Mouse (Mus musculus): Measurements from ENCODE around the gene Kcng3. TPM values are rescaled to one million over a fixed set of nuclear protein-coding genes. Genes with fewer than 3 reads are reported as not detected.
A peak's percentile ranks its signal among the peaks of the same experiment; 100 is the strongest.

Kcng3 gene
- polyA plus RNA-seq, 1 experiment from 2014 or later, result not detected

GRCm38 (mm10) chr17:83574615-83575014 is 57.1 kb downstream of the Kcng3 start:
- no peak for ATAC-seq (ENCODE audit: insufficient read depth)
- no peak overlapping the region for H3K4me2 ChIP-seq
- H3K9ac ChIP-seq, result no peak overlapping the region
- 82% methylated on average over 8 of the region's 8 CpGs for WGBS (ENCODE audit: insufficient replicate concordance)
- no peaks in the 10 kb centered on the region for H3K9me3 ChIP-seq (replicated peaks)
- no peak overlapping the region for H3K4me3 ChIP-seq (replicated peaks)
- H3K27ac ChIP-seq (replicated peaks), result no peak overlapping the region
- no peaks in the 10 kb centered on the region for H3K36me3 ChIP-seq (replicated peaks)
- no peaks in the 10 kb centered on the region for H3K27me3 ChIP-seq
- no peaks in the 10 kb centered on the region; the same call in 1 of the 2 replicates for H3K4me1 ChIP-seq (replicated peaks)

DNA sequence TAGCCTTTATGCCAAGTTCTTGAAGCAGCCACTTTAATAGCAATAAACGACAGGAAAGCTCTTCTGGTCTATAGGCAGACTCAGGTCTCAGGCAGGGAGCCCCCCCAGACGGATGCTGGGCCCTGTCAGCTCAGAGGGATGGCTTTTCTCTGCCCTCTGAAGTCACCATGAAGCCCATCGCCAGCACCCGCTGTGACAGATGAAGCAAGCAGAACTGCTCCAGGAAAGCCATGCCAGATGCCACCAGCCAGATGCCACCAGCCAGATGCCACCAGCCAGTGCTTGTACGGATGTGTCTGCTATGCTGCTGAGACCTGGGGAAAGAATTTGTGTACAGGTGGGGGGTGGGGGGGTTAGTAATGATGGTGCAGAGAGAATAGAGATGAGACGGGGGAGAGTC is 58.6 kb downstream of the Kcng3 start:
- no peaks in the 10 kb centered on the region; the same call in 1 of the 2 replicates for H3K4me1 ChIP-seq (replicated peaks)
- ATAC-seq (ENCODE audit: insufficient read depth), result no peak
- WGBS (ENCODE audit: insufficient replicate concordance), result 58% methylated on average over 6 of the region's 6 CpGs

DNA sequence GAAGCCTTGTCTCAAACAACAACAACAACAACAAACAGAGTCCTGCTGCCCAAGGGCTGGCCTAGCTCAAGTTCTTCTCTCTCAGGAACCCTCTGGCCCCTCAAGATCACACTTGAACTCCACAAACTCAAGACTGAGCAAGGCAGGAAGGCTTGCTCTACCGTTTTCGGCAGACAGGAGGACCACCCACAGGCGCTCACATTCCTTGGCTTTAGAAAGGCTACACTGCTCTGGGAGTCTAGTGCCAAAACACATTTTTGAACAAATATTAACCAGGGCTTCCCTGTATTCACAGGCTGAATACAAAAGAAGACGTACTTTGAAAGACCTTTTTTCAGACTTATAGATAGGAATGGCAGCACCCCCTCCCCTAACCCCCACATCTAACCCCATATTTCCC is 59.3 kb downstream of the Kcng3 start:
- Histone ChIP-seq H3K4me1 (replicated peaks) (peaks cover 3% of the 10 kb centered on the region; the same call in 1 of the 2 replicates), H3K9me3 (replicated peaks) (no peaks in the 10 kb centered on the region), H3K9ac (no peak overlapping the region), H3K4me3 (replicated peaks) (no peak overlapping the region), H3K4me2 (peak overlapping the region; percentile 27), H3K27me3 (no peaks in the 10 kb centered on the region), H3K36me3 (replicated peaks) (no peaks in the 10 kb centered on the region), H3K27ac (replicated peaks) (no peak overlapping the region)
- WGBS (ENCODE audit: insufficient replicate concordance), result 60% methylated on average over 4 of the region's 4 CpGs
- ATAC-seq (ENCODE audit: insufficient read depth), result no peak

More for the DNA sequence above, 58.6 kb downstream of the Kcng3 start:
- no peaks in the 10 kb centered on the region for H3K36me3 ChIP-seq (replicated peaks)
- H3K27me3 ChIP-seq, result no peaks in the 10 kb centered on the region
- H3K27ac ChIP-seq (replicated peaks), result no peak overlapping the region
- H3K9me3 ChIP-seq (replicated peaks), result no peaks in the 10 kb centered on the region
- H3K9ac ChIP-seq, result no peak overlapping the region
- H3K4me3 ChIP-seq (replicated peaks), result no peak overlapping the region
- no peak overlapping the region for H3K4me2 ChIP-seq

- H3K4me3 ChIP-seq (replicated peaks), result no peak overlapping the region
- peak overlapping the region; percentile 35 for H3K4me2 ChIP-seq
- peak; percentile 38; the same call in 1 of the 2 replicates for ATAC-seq (ENCODE audit: insufficient read depth)
- H3K36me3 ChIP-seq (replicated peaks), result no peaks in the 10 kb centered on the region
- 58% methylated on average over 8 of the region's 8 CpGs for WGBS (ENCODE audit: insufficient replicate concordance)
- peak overlapping the region; percentile 45 for H3K27ac ChIP-seq (replicated peaks)
- H3K9ac ChIP-seq, result no peak overlapping the region
- H3K27me3 ChIP-seq, result no peaks in the 10 kb centered on the region
- no peaks in the 10 kb centered on the region for H3K9me3 ChIP-seq (replicated peaks)
- peaks cover 32% of the 10 kb centered on the region for H3K4me1 ChIP-seq (replicated peaks)
Measured at GRCm38 (mm10) chr17:83567375-83567774, 64.3 kb downstream of the Kcng3 start.

- no peak overlapping the region for H3K9ac ChIP-seq
- peaks cover 47% of the 10 kb centered on the region for H3K4me1 ChIP-seq (replicated peaks)
- H3K4me3 ChIP-seq (replicated peaks), result no peak overlapping the region
- no peak overlapping the region for H3K27ac ChIP-seq (replicated peaks)
- no peaks in the 10 kb centered on the region for H3K27me3 ChIP-seq
- ATAC-seq (ENCODE audit: insufficient read depth), result no peak
- WGBS (ENCODE audit: insufficient replicate concordance), result 67% methylated on average over 4 of the region's 4 CpGs
- H3K9me3 ChIP-seq (replicated peaks), result no peaks in the 10 kb centered on the region
- no peak overlapping the region for H3K4me2 ChIP-seq
- H3K36me3 ChIP-seq (replicated peaks), result no peaks in the 10 kb centered on the region
Measured at GRCm38 (mm10) chr17:83565506-83565905, 66.2 kb downstream of the Kcng3 start.

DNA sequence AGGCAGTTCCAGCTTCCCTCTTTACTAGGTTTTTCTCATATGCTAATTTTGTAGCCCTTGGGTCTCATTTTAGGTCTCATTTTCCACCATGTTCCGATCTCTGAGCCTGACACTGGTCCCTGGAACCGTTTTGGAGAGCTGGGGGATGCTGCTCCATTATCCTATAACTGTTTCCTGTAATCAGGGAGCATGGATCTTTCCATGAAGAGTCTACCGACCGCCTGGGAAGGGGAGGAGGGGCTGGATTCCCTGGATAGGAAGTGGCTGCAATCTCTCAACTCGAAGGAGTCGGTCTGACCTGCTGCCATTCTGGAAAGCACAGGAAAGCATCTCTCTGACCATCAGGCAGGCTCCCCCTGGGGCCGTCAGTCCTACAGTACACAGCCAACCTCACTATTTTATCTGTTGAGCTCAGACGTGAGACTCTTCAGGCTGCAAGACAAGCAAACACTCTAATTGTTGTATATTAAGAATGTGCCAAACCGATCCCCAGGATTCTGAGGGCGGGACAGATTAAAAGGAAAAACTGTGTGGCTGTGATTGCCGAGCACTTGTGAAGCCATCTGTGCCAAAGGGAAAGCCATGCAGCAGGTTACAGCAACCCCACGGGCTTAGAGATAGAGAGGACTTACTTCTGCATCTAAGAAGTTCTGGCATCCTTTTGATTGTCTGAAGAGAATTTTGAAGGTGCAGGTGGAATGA is 67.4 kb downstream of the Kcng3 start:
- no peaks in the 10 kb centered on the region for H3K36me3 ChIP-seq (replicated peaks)
- peak overlapping the region; percentile 2; the same call in 1 of the 2 replicates for H3K4me3 ChIP-seq (replicated peaks)
- peaks cover 47% of the 10 kb centered on the region for H3K4me1 ChIP-seq (replicated peaks)
- H3K27ac ChIP-seq (replicated peaks), result no peak overlapping the region
- no peak overlapping the region for H3K9ac ChIP-seq
- no peaks in the 10 kb centered on the region for H3K9me3 ChIP-seq (replicated peaks)
- WGBS (ENCODE audit: insufficient replicate concordance), result 39% methylated on average over 12 of the region's 12 CpGs
- no peaks in the 10 kb centered on the region for H3K27me3 ChIP-seq
- ATAC-seq (ENCODE audit: insufficient read depth), result no peak
- H3K4me2 ChIP-seq, result peak overlapping the region; percentile 16; the same call in 1 of the 2 replicates

DNA sequence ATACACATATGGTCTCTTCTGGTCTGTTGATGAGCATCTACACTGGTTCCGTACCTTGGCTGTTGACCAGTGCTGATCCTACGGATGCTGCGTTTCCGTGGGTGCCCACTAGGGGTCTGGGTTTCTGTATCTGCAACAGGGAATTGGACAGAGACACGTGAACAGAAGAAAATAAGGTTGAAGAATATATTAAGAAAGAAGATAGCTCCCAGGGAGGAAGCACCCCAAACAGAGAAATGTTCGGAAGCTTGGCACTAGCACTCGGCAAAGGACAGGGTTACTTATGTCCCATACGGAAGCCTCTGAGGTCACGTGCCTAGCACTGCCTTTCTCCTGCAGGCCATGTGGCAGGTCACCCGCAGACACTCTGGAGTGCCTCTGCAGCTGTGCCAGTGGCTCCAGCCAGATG is 68.0 kb downstream of the Kcng3 start:
- H3K9me3 ChIP-seq (replicated peaks), result no peaks in the 10 kb centered on the region
- H3K9ac ChIP-seq, result no peak overlapping the region
- H3K27ac ChIP-seq (replicated peaks), result no peak overlapping the region
- WGBS (ENCODE audit: insufficient replicate concordance), result 37% methylated on average over 10 of the region's 10 CpGs
- H3K4me1 ChIP-seq (replicated peaks), result peaks cover 47% of the 10 kb centered on the region
- H3K36me3 ChIP-seq (replicated peaks), result no peaks in the 10 kb centered on the region
- peak overlapping the region; percentile 16; the same call in 1 of the 2 replicates for H3K4me2 ChIP-seq
- H3K4me3 ChIP-seq (replicated peaks), result peak overlapping the region; percentile 2; the same call in 1 of the 2 replicates
- no peaks in the 10 kb centered on the region for H3K27me3 ChIP-seq
- no peak for ATAC-seq (ENCODE audit: insufficient read depth)

- Histone ChIP-seq H3K36me3 (replicated peaks) (no peaks in the 10 kb centered on the region), H3K27me3 (no peaks in the 10 kb centered on the region), H3K27ac (replicated peaks) (peak overlapping the region; percentile 85), H3K4me1 (replicated peaks) (peaks cover 44% of the 10 kb centered on the region), H3K4me2 (peak overlapping the region; percentile 53), H3K9ac (no peak overlapping the region), H3K9me3 (replicated peaks) (no peaks in the 10 kb centered on the region), H3K4me3 (replicated peaks) (no peak overlapping the region)
- ATAC-seq (ENCODE audit: insufficient read depth), result peak; percentile 95
- 61% methylated on average over 5 of the region's 5 CpGs for WGBS (ENCODE audit: insufficient replicate concordance)
Measured at GRCm38 (mm10) chr17:83562153-83563010, 69.3 kb downstream of the Kcng3 start.

DNA sequence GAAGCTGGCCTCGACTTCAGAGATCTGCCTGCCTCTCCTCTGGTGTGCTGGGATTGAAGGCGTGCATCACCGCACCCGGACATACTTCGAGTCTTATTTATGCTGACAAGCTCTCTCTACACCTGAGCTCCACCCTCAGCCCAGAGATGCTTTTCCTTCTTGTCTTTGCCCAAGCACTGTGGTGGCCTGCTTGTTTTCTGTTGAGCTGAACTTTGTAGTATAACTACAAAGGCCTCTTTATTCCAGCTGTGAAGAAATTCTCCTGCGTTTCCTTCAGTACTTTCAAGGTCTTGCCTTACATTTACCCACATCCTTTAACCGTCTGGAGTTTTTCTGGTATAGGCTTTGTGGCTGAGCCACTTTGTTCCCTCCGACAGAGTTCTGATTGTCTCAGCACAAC is 72.6 kb downstream of the Kcng3 start:
- Histone ChIP-seq H3K4me3 (replicated peaks) (no peak overlapping the region), H3K4me2 (no peak overlapping the region), H3K27ac (replicated peaks) (no peak overlapping the region), H3K4me1 (replicated peaks) (peaks cover 32% of the 10 kb centered on the region), H3K9me3 (replicated peaks) (no peaks in the 10 kb centered on the region), H3K27me3 (no peaks in the 10 kb centered on the region), H3K9ac (no peak overlapping the region), H3K36me3 (replicated peaks) (no peaks in the 10 kb centered on the region)
- ATAC-seq (ENCODE audit: insufficient read depth), result no peak
- WGBS (ENCODE audit: insufficient replicate concordance), result 74% methylated on average over 8 of the region's 8 CpGs

GRCm38 (mm10) chr17:83555836-83556235 is 75.9 kb downstream of the Kcng3 start:
- 60% methylated on average over 11 of the region's 11 CpGs for WGBS (ENCODE audit: insufficient replicate concordance)
- Histone ChIP-seq H3K4me2 (no peak overlapping the region), H3K4me3 (replicated peaks) (no peak overlapping the region), H3K36me3 (replicated peaks) (no peaks in the 10 kb centered on the region), H3K27ac (replicated peaks) (no peak overlapping the region), H3K9me3 (replicated peaks) (no peaks in the 10 kb centered on the region), H3K9ac (no peak overlapping the region), H3K4me1 (replicated peaks) (no peaks in the 10 kb centered on the region), H3K27me3 (no peaks in the 10 kb centered on the region)
- no peak for ATAC-seq (ENCODE audit: insufficient read depth)

DNA sequence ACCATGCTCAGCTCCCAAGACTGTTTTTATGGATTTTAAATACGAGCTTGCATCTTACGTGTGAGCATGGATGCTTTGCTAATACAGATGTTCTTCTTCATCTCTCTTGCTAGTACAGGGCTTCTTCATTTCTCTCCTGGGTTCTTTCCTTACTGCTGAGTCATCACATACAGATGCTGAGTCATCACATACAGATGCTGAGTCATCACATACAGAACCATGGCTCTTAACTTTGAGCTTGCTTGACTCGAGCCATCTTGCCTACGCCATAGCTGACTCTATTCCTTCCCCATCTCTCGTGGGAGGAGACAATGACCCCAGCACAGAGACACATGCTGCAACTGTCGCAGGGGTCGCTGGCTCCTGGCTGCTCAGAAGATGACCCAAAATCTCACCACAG is 76.7 kb downstream of the Kcng3 start:
- Histone ChIP-seq H3K4me1 (replicated peaks) (no peaks in the 10 kb centered on the region), H3K9ac (no peak overlapping the region), H3K27me3 (no peaks in the 10 kb centered on the region), H3K27ac (replicated peaks) (no peak overlapping the region), H3K4me3 (replicated peaks) (no peak overlapping the region), H3K36me3 (replicated peaks) (no peaks in the 10 kb centered on the region), H3K4me2 (no peak overlapping the region), H3K9me3 (replicated peaks) (no peaks in the 10 kb centered on the region)
- WGBS (ENCODE audit: insufficient replicate concordance), result 74% methylated on average over 7 of the region's 7 CpGs
- ATAC-seq (ENCODE audit: insufficient read depth), result no peak

Measured in liver, embryonic 15.5 days (tissue).